Mouse (Mus musculus) monocyte, adult 2 months (primary cell): ENCODE results near the gene 4930467E23Rik.
"Not testable (repeated sequence)": the region's sequence is repeated elsewhere in the genome, so short reads cannot be mapped to it uniquely, and the experiment has no call there.

ENCODE experiments used
- DNase-seq, 2 experiments: peaks; one replicate each; pipeline ENCODE4 v3.0.0; 2022; ENCODE audit warnings: low spot score in 2 of 2, low read depth in 1 of 2

Gene 4930467E23Rik

DNA sequence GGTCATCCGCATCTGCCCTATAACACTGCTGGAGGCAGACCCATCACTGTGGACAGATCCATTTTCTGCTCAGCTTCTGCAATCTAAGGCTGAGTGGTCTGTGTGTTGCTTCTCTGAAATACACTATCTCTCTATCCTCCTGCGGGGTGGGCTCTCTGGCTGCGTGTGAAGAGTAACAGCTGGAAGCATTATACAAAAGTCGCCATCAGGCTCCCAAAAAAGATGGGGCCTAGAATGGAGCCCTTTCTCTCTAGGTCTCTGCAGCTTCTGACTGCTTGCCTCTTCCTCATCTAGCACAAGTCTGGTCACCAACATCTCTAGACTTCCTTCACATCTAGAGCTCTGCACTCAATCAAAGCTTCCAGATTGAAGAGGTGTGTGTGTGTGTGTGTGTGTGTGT, 50.8 kb downstream of the 4930467E23Rik start:
- not testable (repeated sequence) for DNase-seq

DNA sequence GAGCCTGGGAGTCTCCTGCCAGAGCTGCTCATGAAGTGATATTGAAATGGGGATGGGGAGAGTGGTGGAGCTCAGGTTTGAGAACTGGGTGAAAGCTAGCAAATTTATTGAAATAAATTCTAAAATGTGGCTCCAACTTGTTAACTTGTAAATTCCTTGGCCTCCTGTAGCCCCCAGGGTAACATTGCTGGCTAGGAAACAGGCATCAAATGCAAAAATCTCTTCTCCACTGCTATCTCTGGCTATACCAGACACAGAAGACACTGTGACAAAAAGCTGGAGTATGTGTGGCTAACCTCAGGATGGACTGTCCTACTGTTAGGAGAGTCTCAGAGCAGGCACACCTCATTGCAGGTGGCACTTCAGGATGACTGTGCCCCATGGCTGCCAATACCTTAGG, 51.3 kb downstream of the 4930467E23Rik start:
- DNase-seq, result not testable (repeated sequence)

DNA sequence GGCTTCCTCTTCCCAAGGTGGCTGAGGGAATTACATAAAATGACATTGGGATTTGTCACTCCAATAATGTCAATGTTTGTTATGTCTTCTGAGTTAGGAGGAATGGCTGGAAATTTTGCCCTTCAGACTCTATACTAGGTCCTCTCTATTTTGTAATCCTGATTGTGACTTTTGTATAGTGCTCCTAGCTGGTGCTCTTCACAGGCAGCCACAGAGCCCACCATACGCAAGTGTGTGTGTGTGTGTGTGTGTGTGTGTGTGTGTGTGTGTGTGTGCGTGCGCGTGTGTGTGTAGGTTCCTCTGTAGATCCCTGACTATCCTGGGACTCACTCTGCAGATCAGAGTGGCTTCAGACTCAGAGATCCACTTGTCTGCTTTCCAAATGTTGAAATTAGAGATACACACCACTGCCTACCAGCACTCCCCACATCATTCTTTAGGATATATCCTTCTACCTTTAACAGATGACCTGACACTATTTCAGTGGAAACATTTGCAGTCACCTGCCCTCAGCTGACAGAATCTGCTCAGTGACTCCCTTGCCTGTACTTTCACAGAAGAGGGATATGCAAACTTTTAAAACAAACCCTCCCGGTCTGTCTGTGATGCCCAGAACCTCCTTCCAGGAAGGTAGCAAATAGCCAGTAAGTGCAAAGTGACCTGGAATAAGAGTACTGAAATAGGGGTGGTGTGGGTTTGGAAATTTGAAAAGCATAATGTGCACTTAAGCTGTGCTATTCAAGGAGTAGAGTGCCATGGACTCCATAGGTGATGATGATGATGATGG, 52.1 kb downstream of the 4930467E23Rik start:
- not testable (repeated sequence) for DNase-seq

DNA sequence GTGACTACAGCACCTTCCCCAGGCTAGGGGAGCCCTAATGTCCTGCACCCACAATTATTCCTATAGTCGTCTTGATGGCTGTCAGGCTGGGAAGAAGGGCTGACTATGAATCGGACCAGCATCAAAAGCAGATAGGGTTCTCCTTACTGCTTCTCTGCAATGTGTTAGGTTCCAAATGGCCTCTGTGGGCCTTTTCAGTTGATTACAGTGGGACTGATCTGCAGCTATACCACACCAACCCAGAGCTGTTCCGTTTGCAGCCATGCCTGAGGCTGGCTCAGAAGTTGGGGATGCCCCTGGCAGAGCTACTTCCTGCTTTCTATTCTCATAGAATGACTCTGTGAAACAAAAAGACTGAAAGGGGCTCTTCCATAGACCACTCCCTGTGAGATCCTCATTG, 53.4 kb downstream of the 4930467E23Rik start:
- DNase-seq, result not testable (repeated sequence)

DNA sequence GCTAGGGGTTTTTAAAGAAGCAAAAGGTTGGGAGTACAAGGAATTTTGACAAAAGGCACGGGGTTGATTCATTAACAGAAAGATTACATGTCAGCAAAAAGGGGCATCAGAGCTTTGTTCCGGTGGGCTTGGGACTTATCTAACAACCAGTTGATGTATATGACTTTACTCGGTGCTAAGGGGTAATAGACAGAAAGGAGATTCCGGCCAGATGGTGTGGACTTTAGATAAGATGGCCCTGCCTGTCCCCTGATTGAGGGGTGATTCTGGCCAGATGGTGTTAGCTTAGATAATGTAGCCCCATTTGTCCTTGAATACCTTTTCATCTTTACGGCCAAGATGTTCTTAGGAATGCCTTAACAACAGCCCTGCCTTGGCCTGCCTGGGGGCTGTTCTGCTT, 54.5 kb downstream of the 4930467E23Rik start:
- DNase-seq, result not testable (repeated sequence)

DNA sequence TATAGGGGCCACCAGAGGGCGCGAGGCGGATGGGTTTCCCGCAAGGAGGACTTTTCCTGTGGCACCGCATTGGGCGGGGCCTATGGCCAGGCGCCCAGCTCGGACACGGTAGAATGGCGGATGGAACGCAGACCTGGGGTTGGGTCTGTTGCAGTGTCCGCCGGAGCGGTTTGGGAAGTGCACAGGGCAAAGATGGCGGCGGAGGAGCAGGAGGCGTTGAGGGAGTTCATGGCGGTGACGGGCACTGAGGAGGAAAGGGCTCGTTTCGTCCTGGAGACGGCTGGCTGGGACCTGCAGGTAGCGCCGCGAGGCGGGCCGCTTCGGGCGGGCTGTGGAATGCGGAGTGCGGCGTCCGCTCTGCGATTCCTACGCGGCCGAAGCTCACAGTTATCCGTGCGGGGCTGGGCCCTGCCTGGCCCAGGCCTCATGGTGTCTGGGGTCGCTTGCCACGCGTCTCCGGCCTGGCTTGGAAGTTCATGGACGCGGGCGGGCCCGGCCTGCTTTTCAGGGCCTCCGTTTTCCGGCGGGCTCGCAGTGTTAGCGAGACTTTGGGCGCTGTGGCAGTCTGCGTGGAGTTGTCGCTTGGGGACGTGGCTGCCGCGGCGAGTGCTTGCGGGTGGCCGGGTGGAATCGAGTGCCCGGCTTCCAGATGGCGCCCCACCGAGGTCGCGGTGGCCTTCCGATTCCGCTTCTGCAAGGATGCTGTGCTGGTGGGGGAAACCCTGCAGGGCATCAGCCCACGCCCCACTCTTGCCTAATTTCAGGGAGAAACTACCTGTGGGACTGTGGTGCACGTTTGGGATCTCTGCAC, 55.4 kb downstream of the 4930467E23Rik start:
- DNase-seq, result peak; percentile 97 to 98

DNA sequence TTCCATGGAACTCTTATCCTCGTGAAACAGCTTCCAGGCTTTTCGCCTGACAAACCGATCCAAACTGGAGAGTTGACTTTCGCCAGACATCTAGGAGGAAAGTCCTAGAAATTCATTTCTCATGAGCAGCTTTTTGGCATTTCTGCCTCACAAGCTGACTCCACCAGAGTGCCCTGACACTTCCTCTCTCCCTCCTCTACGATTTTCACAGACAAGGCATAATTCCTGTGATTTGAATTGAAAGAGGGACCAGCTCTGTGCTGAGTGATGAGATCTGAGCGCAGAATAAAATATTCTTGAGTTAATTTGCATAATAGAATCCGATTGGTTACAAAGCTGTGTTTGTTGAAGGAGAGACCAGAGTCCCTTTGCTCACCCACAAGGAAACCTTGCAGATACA, 63.3 kb downstream of the 4930467E23Rik start:
- not testable (repeated sequence) for DNase-seq
